Mouse (Mus musculus) kidney, adult 18-20 months (tissue): ENCODE measurements around the gene Cacna1b.

ENCODE experiments used
- DNase-seq: peaks from one replicate; pipeline ENCODE4 v3.0.0; 2021

Gene Cacna1b

DNA sequence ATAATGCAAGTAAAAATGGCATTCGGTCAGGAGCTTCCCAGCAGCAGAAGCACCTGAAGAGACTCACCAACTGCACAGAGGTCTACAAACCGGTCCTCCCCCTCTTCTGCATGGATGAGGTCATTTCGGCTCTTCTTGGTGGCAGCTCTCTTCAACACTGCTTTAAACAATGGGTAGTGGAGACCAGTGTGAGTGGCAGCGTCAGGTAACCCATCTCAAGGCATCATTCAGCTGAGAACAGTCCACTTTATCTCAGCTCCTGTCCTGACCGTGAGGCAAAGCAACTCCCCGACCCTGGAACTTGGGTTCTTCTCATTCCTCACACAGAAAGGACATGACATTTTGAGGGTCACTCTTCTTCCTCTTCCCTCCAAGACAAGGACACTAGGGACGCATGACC, 45.0 kb downstream of the Cacna1b start:
- no peak for DNase-seq

DNA sequence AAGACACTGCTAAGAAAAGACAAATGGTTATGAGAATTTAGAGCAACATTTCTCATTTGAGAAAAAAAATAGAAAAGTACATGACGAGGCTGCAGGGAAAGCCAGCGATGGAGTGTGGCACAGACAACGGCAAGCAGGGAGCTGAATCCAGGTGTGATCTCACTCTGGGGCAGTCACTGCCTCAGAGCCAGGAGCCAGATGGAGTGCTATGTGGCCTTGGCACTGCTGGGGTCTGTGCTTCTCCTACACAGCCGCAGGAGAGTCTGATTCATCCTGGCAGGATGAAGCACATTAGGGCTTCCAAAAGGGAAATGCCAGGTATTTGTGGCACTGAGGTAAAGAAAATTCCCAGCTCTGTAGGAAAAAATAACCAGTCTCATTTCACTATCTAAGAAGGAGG, 45.5 kb downstream of the Cacna1b start:
- DNase-seq = no peak

DNA sequence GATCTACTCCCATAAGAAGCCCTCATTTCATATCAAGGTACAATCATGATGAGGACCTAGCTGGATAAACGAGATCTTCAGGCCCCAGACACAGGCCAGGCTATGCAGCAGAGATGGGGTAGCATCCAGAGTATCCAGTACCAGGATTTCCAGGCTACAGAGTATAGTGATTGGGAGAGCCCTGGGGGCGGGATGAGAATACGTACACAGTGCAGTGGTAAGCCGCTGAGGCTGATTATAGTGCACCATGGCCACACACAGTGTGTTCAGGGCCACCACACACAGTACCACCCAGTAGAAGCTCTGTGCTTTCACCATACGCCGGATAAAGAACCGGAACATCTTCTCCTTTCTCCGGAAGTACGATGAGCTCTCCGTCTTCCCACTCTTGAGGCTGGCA, 57.0 kb downstream of the Cacna1b start:
- DNase-seq = no peak

DNA sequence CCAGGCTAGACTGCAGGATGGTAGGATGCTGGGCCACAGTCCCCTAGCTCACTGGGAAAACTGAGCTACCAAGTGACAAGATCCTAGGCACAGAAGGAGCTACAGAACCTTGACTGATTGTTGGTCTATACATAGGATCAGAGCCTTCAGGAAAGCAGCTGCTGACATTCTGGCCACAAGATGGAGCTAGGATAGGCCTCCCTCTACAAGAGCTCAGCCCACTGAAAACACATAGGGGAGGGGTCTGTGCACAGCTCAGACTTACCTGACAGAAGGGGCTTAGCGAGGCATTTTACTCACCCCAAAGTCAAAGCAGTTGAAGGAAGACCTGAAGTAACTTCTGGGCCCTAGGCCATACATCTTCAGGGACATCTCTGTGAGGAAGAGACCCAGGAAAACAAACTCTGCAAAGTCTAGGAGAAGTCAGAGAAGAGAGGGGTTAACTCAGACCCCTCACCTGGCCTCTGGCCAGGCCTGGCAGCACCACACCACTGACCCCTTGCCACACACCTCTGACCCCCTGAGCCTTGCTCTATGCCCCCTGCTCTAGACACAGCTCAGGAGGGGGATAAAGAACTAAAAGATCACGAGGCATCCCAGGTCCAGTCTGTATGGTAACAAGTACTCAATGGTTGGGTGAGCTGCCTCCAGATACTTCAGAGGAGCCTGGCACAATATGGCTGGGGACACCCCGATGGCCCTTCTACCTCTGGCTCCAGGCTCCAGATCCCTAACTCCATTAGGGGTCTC, 60.6 kb downstream of the Cacna1b start:
- DNase-seq = no peak

DNA sequence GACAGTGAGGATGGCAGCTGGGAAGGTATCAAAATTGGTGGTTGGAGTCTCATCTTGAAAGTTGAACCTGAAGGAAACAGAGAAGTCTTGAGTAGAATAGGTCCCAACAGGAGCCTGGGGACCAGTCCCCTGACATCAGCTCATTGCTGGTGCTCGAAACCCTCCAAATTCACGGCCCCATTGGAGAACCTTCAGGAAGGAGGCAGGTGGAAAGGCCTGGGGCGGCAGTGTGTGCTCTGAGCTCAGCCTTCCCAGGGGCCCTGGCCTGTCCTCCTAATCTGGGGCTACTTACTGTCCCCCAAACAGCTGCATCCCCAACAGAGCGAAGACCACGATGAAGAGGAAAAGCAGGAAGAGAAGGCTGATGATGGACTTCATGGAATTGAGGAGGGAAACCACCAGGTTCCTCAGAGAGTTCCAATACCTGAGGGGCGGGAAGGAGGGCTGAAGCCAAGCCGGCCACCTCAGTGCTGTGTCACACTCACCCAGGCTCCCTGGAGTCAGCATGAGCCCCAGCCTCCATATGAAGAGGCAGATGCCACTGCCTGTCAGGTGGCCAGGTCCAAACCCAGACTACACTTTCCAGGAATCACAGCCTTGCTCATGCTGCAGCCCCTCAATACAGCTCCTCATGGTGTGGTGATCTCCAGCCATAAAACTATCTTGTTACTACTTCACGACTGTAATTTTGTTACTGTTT, 65.5 kb downstream of the Cacna1b start:
- DNase-seq = no peak

DNA sequence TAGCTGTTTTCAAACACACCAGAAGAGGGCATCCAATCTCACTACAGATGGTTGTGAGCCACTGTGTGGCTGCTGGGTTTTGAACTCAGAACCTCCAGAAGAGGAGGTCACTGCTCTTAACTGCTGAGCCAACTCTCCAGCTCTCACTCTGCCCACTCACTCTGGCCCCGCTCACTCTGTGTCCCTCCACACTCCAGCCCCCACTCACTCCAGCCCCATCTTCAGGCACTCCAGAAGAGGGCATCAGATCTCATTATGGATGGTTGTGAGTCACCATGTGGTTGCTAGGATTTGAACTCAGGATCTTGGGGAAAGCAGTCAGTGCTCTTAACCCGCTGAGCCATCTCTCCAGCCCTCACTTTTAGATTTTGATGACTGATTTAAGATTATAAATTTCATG, 70.6 kb downstream of the Cacna1b start:
- DNase-seq = no peak

DNA sequence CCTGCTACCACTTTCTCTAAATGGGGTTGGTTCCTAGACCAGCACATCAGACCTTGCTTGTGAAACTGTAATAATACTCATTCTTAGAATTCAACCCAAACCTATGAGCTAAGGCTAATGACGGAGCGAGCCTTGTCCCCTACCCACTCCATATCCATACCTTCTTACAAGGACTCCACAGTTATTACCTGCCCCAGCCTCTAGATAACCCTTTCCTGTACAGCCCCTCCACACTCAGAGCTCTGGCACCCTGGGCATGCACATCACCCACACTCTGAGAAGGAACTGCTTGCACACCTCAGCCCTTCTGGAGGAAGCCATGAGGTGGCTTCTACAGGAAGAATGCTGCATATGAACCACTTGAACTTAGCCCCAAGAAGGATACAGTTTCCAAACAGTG, 72.6 kb downstream of the Cacna1b start:
- DNase-seq = no peak

DNA sequence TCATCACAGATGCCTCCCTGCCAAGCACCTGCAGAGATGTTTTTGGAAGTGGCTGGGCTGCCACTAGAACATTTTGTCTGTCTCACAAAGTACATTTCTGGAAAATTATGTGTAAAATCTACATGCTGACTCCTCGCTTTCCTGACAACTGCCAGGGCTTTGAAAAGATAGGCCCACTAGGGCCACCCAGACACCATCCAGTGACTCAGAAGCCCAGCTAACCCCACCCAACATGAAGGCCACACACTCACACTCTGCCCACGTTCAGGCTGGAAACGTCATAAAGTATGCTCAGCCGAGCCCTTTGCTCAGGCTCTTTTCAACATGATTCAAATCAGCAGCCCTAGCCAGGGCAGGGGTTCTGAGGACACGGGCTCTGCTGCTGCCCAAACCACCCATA, 77.6 kb downstream of the Cacna1b start:
- no peak for DNase-seq

DNA sequence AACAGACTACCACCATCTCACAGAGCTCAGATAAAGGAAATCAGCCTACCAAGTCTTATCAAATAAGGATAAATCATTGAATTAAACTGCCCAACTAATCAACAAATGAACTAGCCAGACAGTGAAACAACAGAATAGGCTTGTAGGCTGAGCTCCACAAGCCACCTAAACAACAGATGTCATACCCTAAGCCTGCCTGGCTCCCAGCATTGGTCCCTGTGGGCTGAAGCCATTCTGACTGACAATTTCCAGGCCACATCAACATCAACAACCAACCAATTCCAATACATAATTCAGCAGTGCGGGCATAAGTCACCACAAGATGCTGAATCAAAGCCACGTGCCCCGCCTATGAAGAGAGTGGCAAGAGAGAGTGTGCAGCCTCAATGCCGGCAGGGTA, 78.2 kb downstream of the Cacna1b start:
- DNase-seq = no peak

DNA sequence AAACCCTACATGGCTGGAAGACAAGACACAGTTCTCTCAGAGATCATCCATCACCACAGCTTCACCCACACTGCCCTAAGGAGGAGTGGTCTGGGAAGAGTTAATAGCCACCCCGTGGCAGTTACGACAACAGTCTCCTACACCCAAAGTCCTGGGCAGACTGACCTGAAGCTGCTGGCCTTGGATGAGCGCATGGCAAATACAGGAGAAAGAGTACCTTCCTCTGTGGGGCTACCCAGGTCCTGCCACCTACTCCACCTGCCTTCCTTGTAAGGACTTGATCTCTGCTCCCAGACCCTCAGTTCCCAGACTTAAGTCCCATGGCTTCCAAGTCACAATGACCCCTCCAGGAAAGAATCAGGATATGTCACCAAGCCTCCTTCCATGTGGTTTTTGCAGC, 79.7 kb downstream of the Cacna1b start:
- DNase-seq = no peak

DNA sequence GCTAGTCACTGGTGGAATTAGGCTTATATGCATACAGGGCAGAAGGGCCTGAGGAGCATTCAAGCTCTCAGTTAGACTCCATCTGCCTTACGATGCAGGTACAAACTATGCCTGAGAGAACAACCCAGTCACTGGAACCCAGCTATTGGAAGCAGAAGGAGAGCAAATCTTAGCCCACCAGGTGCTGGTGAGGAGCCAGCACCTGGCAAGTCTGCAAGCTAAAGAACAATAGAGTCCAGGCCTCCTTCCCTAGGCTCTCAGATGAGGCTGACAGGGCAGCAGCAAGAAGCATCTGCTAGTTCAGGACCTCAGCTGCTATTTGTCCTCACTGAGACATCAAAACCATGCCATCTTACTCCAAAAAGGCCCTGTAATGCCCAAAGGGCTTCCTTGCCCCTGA, 82.2 kb downstream of the Cacna1b start:
- DNase-seq = no peak

DNA sequence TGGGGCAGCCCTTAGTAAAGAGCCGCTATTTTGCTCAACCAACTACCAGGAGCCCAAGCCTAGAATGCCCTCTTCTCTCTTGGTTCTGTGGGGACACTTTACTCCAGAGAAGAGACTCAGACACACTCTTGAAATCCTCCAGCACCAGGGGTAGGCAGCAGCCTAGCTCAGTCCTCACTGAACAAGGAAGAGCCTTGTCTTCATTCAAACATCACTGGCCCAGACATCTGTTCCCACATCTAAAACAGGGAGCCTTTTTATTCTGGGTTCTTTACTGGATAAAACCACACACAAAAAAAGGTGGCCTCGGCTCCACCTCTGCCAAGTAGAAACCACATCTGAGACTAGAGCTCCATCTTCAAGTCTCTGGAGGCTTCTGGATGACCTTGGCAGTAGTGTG, 82.8 kb downstream of the Cacna1b start:
- no peak for DNase-seq

DNA sequence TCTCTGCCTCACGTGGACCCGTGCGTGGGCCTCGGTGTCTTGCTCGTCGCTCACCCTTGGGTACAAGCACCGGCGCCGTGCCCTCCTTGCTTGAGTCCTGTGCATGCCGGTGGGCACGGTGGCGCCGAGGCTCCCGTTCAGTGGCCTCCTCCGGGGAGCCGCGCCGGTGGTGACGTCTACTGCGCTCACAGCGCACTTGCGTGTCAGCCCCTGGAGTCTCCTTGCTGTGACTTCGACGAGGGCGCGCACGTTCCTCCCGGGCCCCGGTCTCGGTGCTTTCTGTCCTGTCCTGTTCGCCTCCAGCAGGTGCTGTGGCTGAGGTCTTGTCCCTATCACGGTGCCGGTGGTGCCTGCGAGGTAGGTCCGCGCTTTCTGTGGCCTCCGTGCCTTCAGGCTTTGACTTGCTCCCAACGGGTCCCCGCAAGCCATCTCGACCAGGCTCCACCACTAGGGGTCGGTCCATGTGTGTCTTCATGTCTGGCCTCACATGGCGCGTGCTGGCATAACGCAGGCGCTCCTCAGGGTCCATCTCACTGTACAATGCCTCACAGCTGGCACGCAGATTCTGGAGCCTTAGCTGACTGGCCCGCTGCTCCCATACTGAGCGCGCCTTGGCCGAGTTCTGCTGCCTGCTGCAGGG, 83.8 kb downstream of the Cacna1b start:
- peak; percentile 7 for DNase-seq

DNA sequence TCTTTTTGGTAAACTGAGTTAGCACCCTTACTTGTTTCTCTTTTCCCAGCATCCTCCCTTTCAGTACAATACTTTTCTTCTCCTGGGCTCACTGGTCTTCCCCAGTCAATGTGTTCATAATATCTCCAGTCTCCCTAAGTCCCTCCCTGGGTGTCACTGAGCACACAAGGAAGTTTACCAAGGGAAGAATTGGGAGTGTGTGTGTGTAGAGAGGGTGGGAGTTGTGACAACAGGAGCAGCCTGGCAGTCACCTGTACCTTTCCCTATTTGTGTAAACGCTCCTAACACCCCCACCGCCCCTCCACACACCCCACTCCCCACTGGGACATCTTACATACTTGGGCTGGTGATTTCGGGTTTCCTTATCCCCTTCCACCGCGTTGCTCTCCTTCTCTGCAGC, 84.4 kb downstream of the Cacna1b start:
- DNase-seq = no peak

DNA sequence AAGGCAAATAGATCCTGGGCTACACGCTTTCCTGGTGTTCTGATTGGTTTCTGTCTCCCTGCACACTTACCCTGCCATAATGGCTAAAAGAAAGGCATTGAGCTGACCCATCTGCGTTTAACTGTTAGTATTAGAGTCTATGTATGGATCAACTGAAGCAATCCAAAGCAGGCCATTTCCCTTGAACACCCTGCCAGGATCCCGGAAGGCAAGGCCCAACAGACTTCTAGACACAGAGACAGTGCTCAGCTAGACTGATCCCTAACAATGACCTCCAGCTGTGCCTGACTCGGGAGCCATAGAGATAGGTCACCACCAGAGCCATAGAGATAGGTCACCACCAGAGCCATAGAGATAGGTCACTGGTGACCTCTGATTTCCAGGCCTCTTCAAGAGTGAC, 84.8 kb downstream of the Cacna1b start:
- DNase-seq = no peak

DNA sequence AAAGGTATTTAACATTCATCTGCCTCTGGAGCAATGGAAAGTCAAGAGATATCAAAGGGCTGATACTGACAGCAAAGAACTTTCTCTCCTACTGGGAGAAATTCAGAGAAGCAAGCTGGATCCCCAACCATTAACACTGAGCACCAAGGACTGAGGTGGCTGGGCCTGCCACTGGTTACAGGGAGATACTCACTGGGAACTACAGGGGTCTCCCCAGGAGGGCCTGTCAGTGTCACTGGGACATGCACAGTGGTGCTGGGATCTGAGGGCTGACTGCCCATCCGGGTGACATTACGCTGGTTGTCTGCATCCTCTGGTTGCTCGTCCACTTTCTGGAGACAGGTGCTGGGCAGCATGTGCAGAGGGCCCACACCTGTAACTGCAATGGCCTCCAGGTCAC, 85.3 kb downstream of the Cacna1b start:
- DNase-seq = no peak

DNA sequence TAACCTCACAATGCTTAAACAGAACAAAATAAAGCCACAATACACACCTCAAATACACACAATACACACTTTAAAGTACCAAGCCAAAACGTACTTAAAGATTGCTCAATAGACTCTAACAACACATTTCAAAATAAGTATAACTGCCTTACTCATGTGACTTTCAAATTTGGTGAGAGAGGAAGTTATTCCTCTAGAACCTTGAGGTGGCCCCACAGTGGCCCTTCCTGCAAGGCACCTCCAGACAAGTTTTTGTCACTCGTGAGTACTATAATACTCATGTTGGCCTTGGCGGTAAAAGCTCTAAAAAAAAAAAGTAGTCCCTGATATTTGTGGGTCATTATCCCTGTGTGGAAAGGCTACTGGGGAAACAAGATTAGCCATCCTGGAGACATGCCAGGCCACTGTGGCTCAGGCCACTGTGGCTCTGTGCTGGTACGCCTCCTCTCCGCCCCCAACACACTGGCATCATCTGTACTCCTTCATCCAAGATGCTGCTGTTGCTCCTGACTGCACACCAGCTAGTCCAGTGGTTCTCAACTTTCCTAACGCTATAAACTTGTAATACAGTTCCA, 88.4 kb downstream of the Cacna1b start:
- no peak for DNase-seq

DNA sequence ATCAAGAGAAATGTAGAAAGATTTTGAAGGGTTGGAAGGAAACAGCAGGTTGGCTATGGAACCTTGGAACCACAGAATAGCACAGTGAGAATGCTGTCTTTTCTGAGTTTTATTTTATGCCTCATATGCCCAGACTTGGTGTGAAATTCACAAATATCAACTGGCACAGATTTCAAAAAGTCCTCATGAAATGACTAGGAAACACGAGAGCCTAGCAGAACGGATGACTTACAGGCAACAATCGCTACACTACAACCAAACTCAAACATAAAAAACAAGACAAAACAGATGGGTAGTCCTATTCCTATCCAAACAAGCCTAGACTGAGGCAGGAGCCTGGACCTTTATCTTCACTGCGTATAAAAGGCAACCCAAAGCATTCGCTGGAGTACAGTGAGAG, 94.4 kb downstream of the Cacna1b start:
- no peak for DNase-seq

DNA sequence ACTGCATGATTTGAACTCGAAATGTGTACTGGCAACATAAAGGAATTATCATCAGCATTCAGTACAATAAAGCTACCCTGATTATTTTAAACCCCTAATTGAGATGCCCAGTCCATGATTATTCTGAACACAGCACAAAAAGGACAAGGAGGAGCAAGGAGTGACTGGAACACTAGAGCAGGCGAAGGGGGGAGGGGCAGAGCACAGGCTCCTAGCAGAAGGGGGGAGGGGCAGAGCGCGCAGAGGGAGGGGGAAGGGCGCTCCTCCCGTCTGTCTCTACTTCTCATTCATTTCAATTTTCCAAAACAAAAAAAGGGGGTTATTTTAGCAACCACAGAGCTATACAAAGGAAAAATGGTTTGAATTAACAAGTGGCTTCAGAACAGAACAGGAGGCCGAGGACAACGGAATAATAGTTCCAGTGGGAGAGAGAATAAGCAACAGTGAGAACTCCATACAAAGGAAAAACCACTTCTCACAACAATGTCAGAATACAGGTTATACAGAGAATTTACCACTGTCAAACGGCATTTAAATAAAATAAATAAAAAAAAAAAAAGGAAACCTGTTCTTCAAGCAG, 98.2 kb downstream of the Cacna1b start:
- DNase-seq = no peak

DNA sequence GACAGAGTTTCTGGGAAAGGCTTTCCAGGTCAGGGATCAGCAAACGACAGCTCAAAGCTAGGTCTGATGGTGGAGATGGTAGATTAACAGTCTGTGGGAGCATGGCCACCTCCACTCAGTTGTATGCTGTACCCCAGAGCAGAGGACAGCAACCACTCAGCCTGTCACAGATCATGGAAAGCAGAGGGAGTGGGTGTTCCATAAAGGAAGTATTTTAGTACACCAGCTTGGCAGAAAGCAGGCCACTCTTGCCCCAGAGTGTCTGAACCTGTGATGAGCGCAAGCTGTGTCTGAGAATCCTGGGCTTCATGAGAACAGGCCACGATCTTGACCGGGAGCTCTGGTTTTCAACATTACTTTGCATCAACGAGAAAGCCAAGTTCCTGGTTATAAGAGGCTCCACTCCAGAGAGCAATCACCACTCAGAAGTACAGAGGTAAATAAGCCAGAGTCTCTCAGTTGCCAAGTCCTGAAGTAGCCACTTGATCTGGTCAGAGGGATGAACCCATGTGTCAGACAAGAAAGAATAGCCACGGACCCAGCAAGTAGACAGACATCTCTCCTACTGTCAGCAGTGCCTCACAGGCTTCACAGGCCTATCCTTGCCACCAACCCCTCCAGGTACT, 103.7 kb downstream of the Cacna1b start:
- DNase-seq = no peak

DNA sequence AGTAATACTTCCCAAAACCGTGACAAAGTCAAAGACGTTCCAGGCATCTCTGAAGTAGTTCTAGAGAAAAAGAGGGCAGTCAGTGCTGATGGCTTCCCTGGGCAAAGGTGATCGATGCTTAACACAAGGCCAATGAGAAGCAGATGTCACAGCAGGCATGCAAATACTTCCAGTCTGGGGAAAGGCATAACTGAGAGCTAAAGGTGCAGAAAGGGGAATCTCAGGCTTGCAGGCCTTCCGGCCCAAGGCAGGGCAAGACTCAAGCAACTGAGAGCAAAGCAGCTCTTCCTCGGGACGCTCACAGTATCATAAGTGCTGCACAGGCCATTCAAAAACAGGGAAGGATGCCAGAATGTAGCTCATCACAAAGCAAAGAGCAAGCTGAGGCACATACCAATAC, 114.4 kb downstream of the Cacna1b start:
- no peak for DNase-seq

DNA sequence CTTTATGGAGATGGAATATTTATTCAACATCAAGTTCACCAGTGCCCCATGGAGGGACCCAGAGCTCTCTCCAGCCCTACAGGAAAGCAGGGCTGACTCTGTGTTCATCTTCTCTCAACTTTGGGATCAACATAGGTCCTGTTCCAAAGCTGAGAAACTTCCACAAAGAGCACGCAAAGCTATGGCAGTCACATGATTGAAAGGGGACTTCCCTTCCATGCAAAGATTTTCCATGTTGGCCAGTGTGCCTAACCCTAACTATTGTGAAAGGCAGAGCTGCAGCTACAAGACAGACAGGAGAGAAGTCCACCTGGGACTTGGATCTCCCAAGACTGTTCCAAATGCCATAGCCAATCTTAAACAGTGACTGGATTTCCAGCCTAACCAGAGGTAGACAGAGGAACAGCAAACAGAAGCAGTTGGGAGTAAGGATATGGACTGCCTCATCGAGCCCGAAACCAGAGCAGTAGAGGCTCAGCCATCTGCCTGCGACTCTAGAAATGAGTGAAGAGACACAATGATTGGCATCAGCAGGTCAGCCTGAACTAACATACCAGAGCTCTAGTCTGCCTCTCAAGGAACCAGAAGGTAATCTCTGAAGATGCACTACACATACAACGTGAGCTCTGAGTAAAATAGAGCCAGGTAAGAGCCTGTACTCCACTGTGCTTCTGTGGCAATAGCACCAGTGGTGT, 116.4 kb downstream of the Cacna1b start:
- no peak for DNase-seq

DNA sequence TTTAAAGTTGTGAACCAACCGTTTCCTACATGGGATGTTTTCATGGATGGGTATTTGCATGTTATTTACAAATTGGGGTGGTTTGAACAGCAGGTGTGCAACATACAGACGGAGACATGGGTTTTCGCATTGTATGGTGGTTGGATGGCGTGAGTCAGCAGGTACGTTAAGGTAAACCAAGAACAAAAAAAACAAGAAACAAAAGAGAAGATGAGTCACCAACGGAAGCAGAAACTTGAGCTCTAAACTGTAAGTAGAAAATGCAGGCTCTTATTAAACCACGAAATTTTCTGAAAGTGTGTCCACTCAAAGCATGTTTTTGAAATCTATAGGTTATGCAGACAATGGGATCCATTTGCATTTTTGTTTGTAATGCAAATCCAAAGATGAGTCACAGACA, 120.1 kb downstream of the Cacna1b start:
- no peak for DNase-seq
